Mouse (Mus musculus) ES-Bruce4 (cell line): ENCODE data around the gene Cd300ld.

Experiments used
- CTCF ChIP-seq: IDR thresholded peaks from one replicate; pipeline ENCODE4 v1.8.1; 2011; ENCODE audit warnings: low read depth, low read length
- POLR2A ChIP-seq: IDR thresholded peaks from one replicate; pipeline ENCODE4 v1.8.1; 2011; ENCODE audit warnings: low read length; ENCODE audit not compliant: insufficient read depth

- TF ChIP-seq CTCF (no peak), POLR2A (no peak)
Measured at GRCm38 (mm10) chr11:114968752-114969207, 20.9 kb downstream of the Cd300ld start, which contains the start of gene Cd300c.
